Mouse (Mus musculus) kidney, postnatal 36 days (tissue): ENCODE measurements at regions not wholly inside any gene's neighbourhood (a gene's known extent, or its start where the extent isn't known, plus 50 kb on each side); places are given as distances from the start of the nearest gene placed in this dataset.
"Not testable (repeated sequence)": the region's sequence is repeated elsewhere in the genome, so short reads cannot be mapped to it uniquely, and the experiment has no call there.

Source experiments
- DNase-seq, 2 experiments: peaks; one replicate each; pipeline ENCODE4 v3.0.0; 2021 to 2022; ENCODE audit warnings: mixed read lengths in 2 of 2

- DNase-seq: not testable (repeated sequence)
Measured at GRCm38 (mm10) chr11:12913401-12913800, 448.6 kb upstream of the Cobl start.

GRCm38 (mm10) chr11:12873712-12874111 is 409.0 kb upstream of the Cobl start:
- DNase-seq: peak in 1 of 2 experiments; percentile 23

GRCm38 (mm10) chr11:12872802-12873201 is 408.0 kb upstream of the Cobl start:
- peak; percentile 22 to 41 for DNase-seq

DNA sequence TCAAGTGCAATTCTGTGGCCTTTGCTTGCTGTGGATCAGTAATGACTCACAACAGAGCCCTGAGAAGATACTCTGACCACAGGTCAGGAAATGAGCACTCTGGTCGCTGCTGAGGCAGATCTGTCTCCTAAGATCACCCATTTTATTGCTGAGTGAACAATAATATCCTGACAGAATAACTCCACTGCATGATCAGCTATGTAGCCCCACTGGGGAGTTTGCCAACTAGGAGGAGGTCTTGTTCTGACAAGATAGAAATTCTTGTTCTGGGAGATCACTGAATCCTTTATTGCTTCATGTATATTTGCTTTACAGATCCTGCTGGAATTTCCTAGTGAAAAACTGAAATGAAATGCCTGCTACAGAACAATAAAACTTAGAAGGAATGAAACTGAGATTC is 407.6 kb upstream of the Cobl start:
- DNase-seq: peak; percentile 25 to 33

DNA sequence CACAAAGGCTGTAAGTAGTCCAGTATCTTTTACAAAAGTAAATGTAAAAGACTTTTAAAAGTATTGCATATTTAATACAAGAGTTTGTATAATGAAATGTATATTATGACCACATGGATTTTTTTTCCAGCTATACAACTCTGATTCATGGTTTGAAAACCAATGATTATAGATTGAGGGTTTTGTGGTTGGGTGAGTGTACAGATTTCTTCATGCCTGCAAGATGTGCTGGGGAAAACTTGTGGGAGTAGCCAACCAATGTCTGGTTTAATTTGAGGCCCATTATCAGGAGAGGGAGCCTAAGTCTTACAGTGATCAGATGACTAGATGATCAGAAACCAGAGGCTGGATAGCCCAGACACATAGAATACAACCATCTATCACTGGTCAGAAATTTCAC is 402.8 kb upstream of the Cobl start:
- no peak for DNase-seq

- no peak for DNase-seq
Measured at GRCm38 (mm10) chr11:12865034-12865620, 400.4 kb upstream of the Cobl start.

GRCm38 (mm10) chr11:12859344-12859930 is 394.7 kb upstream of the Cobl start:
- no peak for DNase-seq

GRCm38 (mm10) chr11:12858274-12858884 is 393.6 kb upstream of the Cobl start:
- no peak for DNase-seq

DNA sequence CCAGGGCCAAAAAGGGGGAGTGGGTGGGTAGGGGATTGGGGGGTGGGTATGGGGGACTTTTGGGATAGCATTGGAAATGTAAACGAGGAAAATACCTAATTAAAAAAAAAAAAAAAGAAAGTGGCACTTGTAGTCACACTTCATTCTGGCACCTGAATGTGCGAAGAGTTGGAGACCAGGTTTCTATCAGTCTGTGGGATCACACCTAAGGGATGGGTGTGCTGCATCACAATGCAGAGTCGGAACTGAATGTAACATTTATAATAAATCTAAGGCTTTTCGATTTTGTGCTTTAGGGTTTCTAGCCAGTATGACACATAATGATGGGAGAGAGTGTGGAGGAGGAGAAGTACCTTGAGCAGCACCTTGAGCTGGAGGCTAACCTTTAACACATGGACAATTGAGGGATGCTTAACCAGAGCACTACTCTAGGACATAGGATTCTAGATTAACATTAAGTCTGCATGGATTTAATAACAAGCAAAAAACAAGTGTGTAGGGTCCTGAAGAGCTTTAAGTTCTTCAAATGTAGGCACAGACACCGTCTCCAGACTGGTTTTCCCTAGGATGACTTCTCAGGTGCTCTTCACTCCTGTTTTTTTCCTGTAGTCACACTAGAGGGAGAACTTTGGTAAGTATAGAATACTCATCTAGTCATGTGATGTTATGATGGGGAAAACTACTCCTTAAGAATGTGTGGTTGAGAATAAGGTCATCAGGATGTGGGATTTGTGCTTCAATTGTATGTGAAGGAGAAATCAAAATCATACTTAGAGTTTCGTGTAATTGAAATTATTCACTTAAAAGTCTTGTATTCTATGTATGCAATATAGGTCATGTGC is 392.8 kb upstream of the Cobl start:
- no peak for DNase-seq

DNA sequence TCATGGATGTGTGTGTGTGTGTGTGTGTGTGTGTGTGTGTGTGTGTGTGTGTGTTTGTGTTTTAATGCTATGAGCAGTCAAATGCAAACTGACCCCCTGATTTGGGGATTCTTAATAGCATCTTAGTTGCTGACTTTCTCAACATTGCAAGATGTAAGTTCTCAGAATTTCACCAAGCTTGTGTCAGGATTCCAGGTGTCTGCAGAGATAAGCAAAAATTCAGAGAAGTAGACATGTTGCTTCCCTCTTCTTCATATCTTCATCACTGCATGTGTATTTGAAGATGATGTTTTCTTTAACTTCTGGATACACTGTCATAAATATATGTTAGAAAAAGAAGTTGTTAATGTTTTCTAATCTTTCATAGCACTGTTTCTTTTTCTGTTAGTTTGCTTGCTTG is 383.0 kb upstream of the Cobl start:
- DNase-seq: no peak

GRCm38 (mm10) chr11:12843631-12844423 is 379.1 kb upstream of the Cobl start:
- DNase-seq: no peak

GRCm38 (mm10) chr11:12841393-12841792 is 376.6 kb upstream of the Cobl start:
- no peak for DNase-seq

GRCm38 (mm10) chr11:12837920-12838319 is 373.2 kb upstream of the Cobl start:
- no peak for DNase-seq

- no peak for DNase-seq
Measured at GRCm38 (mm10) chr11:12837387-12837786, 372.6 kb upstream of the Cobl start.

GRCm38 (mm10) chr11:12836387-12836786 is 371.6 kb upstream of the Cobl start:
- DNase-seq: no peak

- DNase-seq: no peak
Measured at GRCm38 (mm10) chr11:12812021-12812420, 347.3 kb upstream of the Cobl start.

DNA sequence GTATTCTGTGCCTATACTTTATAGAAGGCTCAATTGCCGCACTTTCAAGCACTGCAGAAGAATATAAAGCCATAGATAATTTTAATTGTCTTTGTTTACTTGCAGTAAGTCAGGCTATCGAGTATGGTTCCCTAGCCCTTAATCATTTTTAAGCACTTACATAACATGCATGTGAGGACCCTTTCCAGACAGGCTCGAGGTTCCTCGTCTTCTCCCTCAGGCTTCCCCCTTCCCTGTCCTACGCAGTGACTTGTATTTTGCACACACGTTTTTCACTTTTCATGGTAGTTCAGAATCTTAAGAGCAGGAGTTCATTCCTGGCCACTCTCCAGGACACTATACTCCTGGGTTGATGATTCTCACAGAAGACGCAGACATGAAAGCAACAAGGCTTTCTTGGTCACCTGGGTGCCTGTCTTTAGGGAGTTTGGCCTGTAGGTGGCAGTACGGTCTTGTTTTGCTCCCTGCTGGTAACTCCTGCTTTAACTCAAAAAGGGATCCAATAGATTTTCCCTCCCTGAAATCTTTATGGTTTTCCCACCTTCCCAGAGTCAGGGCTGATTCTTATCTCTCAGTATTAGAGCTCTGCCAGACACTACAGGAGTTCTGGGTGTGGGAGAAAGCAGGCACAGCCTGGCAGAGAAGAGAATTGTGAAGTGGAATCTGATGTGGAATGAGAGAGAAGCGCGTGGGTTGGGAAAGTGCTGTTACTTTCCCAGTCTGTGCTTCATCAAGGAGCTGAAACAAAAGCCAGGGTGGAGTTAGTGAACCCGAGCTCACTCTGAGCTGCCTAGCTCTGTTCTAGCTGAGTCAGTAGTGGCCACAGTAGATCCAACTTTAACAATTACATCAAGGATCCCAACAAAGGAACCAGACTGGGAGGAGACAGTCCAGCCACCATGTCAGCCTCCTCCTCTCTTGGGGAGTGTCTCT is 346.5 kb upstream of the Cobl start:
- DNase-seq: peak; percentile 39 to 76
